Mouse (Mus musculus): Measurements from ENCODE around the gene Rcsd1.

DNA sequence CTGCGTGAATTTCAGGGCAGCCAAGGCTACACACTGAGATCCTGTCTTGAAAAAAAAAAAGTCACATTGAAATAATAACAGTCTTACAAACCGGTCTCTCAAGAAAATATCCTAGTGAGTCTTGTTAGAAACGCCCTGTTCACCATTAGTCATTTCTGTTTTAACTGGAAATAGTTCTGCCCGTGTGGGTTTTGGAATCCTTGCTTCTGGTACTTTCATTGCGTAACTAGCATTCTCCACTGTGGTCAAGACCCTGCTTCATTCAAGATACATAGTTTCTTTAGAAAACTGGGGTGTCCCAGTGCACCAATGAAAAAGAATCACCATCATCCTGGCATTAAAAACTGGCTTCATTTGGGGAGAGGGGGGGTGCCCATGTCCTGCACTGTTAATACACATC lies 65.8 kb downstream of the Rcsd1 start:
- TF ChIP-seq CTCF (conservative IDR thresholded peaks at IDR 0.05 in 1 of 2, IDR thresholded peaks at IDR 0.05 in 1 of 2; ENCODE audit: low read depth in 2 of 2, low read length in 2 of 2) (no peak), MAX (IDR thresholded peaks at IDR 0.05; ENCODE audit: low read length) (no peak)
